Mouse (Mus musculus) cortical plate, adult 2 months (tissue): ENCODE measurements around the gene Enox1.

Experiments
- CTCF ChIP-seq: fragments of 200-500 bp; IDR thresholded peaks from 2 replicates; pipeline ENCODE4 v1.5.1; 2011; ENCODE audit warnings: mild to moderate bottlenecking, control low read depth, low read length; ENCODE audit not compliant: insufficient read depth; ENCODE audit errors: extremely low read depth
- POLR2A ChIP-seq: fragments of 200-500 bp; IDR thresholded peaks from 2 replicates; pipeline ENCODE4 v1.6.1; 2011; ENCODE audit warnings: mild to moderate bottlenecking, low read length, control low read depth; ENCODE audit not compliant: insufficient read depth; ENCODE audit errors: extremely low read depth

DNA sequence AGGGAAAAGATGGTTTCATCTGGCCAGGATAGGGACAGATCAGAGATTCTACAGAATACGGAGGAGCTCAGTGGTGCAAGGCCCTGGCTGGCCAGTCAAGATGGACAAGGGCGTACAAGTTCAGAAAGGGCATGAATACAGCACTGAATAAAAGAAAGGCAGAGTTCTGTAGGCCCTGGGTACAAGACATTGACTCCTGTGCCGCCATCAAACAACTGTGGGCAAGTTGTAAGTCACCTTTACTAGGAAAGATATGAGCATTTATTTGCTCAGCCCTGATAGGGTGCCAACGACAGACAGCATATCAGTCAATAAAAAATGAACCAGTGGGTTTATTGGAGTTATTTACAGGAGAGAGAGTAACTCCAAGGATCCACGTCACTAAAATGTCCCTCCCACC lies 373.1 kb downstream of the Enox1 start:
- TF ChIP-seq CTCF = no peak
- no peak for TF ChIP-seq POLR2A
